Mouse (Mus musculus): ENCODE measurements around the gene Slc25a17. TPM values are rescaled to one million over a fixed set of nuclear protein-coding genes. Genes with fewer than 3 reads are reported as not detected.

Slc25a17 gene
- polyA plus RNA-seq, 1 experiment from 2014 or later, result 58.7 TPM

- WGBS (ENCODE audit: insufficient replicate concordance), result 75% methylated on average over 12 of the region's 12 CpGs
- ATAC-seq (replicated peaks; ENCODE audit: insufficient number of reproducible peaks, low FRiP score, low TSS enrichment), result no peak
- H3K27ac ChIP-seq (ENCODE audit: low read depth, low read length), result no peak overlapping the region
These were observed 66.2 kb downstream of the Slc25a17 start for GRCm38 (mm10) chr15:81294386-81294785.

GRCm38 (mm10) chr15:81290747-81291146 lies 69.9 kb downstream of the Slc25a17 start:
- WGBS (ENCODE audit: insufficient replicate concordance), result 84% methylated on average over 9 of the region's 9 CpGs

More at GRCm38 (mm10) chr15:81294386-81294785, 66.2 kb downstream of the Slc25a17 start:
- Histone ChIP-seq H3K9ac (ENCODE audit: low read depth, low read length) (no peak overlapping the region), H3K27me3 (ENCODE audit: control insufficient read depth, insufficient read depth, low read length) (no peaks in the 10 kb centered on the region), H3K4me2 (no peak overlapping the region), H3K4me3 (ENCODE audit: low read depth, low read length) (no peak overlapping the region), H3K9me3 (replicated peaks; ENCODE audit: control insufficient read depth, low read length) (no peaks in the 10 kb centered on the region), H3K4me1 (ENCODE audit: control insufficient read depth, insufficient read depth, low read length) (no peaks in the 10 kb centered on the region), H3K36me3 (ENCODE audit: control insufficient read depth, insufficient read depth, low read length) (no peaks in the 10 kb centered on the region)

GRCm38 (mm10) chr15:81290230-81290629 lies 70.4 kb downstream of the Slc25a17 start:
- no peak overlapping the region for H3K9ac ChIP-seq (ENCODE audit: low read depth, low read length)
- 85% methylated on average over 4 of the region's 4 CpGs for WGBS (ENCODE audit: insufficient replicate concordance)

More at GRCm38 (mm10) chr15:81290747-81291146, 69.9 kb downstream of the Slc25a17 start:
- no peak overlapping the region for H3K4me2 ChIP-seq
- H3K9me3 ChIP-seq (replicated peaks; ENCODE audit: control insufficient read depth, low read length), result no peaks in the 10 kb centered on the region
- ATAC-seq (replicated peaks; ENCODE audit: insufficient number of reproducible peaks, low FRiP score, low TSS enrichment), result no peak
- H3K4me3 ChIP-seq (ENCODE audit: low read depth, low read length), result no peak overlapping the region
- no peaks in the 10 kb centered on the region for H3K4me1 ChIP-seq (ENCODE audit: control insufficient read depth, insufficient read depth, low read length)
- H3K27ac ChIP-seq (ENCODE audit: low read depth, low read length), result no peak overlapping the region
- no peak overlapping the region for H3K9ac ChIP-seq (ENCODE audit: low read depth, low read length)
- no peaks in the 10 kb centered on the region for H3K27me3 ChIP-seq (ENCODE audit: control insufficient read depth, insufficient read depth, low read length)
- no peaks in the 10 kb centered on the region for H3K36me3 ChIP-seq (ENCODE audit: control insufficient read depth, insufficient read depth, low read length)

GRCm38 (mm10) chr15:81284121-81284734 lies 76.4 kb downstream of the Slc25a17 start:
- Histone ChIP-seq H3K27me3 (ENCODE audit: control insufficient read depth, insufficient read depth, low read length) (no peaks in the 10 kb centered on the region), H3K36me3 (ENCODE audit: control insufficient read depth, insufficient read depth, low read length) (no peaks in the 10 kb centered on the region), H3K27ac (ENCODE audit: low read depth, low read length) (no peak overlapping the region), H3K4me1 (ENCODE audit: control insufficient read depth, insufficient read depth, low read length) (no peaks in the 10 kb centered on the region), H3K4me2 (no peak overlapping the region), H3K9me3 (replicated peaks; ENCODE audit: control insufficient read depth, low read length) (no peaks in the 10 kb centered on the region), H3K4me3 (ENCODE audit: low read depth, low read length) (no peak overlapping the region), H3K9ac (ENCODE audit: low read depth, low read length) (no peak overlapping the region)
- no peak for ATAC-seq (replicated peaks; ENCODE audit: insufficient number of reproducible peaks, low FRiP score, low TSS enrichment)
- WGBS (ENCODE audit: insufficient replicate concordance), result 75% methylated on average over 9 of the region's 9 CpGs

More at GRCm38 (mm10) chr15:81290230-81290629, 70.4 kb downstream of the Slc25a17 start:
- H3K27ac ChIP-seq (ENCODE audit: low read depth, low read length), result no peak overlapping the region
- no peak for ATAC-seq (replicated peaks; ENCODE audit: insufficient number of reproducible peaks, low FRiP score, low TSS enrichment)
- H3K36me3 ChIP-seq (ENCODE audit: control insufficient read depth, insufficient read depth, low read length), result no peaks in the 10 kb centered on the region
- H3K4me3 ChIP-seq (ENCODE audit: low read depth, low read length), result no peak overlapping the region
- no peaks in the 10 kb centered on the region for H3K9me3 ChIP-seq (replicated peaks; ENCODE audit: control insufficient read depth, low read length)
- H3K27me3 ChIP-seq (ENCODE audit: control insufficient read depth, insufficient read depth, low read length), result no peaks in the 10 kb centered on the region
- H3K4me1 ChIP-seq (ENCODE audit: control insufficient read depth, insufficient read depth, low read length), result no peaks in the 10 kb centered on the region
- no peak overlapping the region for H3K4me2 ChIP-seq

GRCm38 (mm10) chr15:81278699-81279098 lies 81.9 kb downstream of the Slc25a17 start:
- Histone ChIP-seq H3K9me3 (replicated peaks; ENCODE audit: control insufficient read depth, low read length) (no peaks in the 10 kb centered on the region), H3K9ac (ENCODE audit: low read depth, low read length) (no peak overlapping the region), H3K4me3 (ENCODE audit: low read depth, low read length) (no peak overlapping the region), H3K36me3 (ENCODE audit: control insufficient read depth, insufficient read depth, low read length) (no peaks in the 10 kb centered on the region), H3K27me3 (ENCODE audit: control insufficient read depth, insufficient read depth, low read length) (no peaks in the 10 kb centered on the region), H3K27ac (ENCODE audit: low read depth, low read length) (no peak overlapping the region), H3K4me1 (ENCODE audit: control insufficient read depth, insufficient read depth, low read length) (no peaks in the 10 kb centered on the region), H3K4me2 (no peak overlapping the region)
- ATAC-seq (replicated peaks; ENCODE audit: insufficient number of reproducible peaks, low FRiP score, low TSS enrichment), result no peak
- 77% methylated on average over 6 of the region's 6 CpGs for WGBS (ENCODE audit: insufficient replicate concordance)

- no peaks in the 10 kb centered on the region for H3K27me3 ChIP-seq (ENCODE audit: control insufficient read depth, insufficient read depth, low read length)
- H3K9me3 ChIP-seq (replicated peaks; ENCODE audit: control insufficient read depth, low read length), result no peaks in the 10 kb centered on the region
- H3K4me1 ChIP-seq (ENCODE audit: control insufficient read depth, insufficient read depth, low read length), result no peaks in the 10 kb centered on the region
- H3K9ac ChIP-seq (ENCODE audit: low read depth, low read length), result no peak overlapping the region
- H3K36me3 ChIP-seq (ENCODE audit: control insufficient read depth, insufficient read depth, low read length), result no peaks in the 10 kb centered on the region
- no peak for ATAC-seq (replicated peaks; ENCODE audit: insufficient number of reproducible peaks, low FRiP score, low TSS enrichment)
- 41% methylated on average over 11 of the region's 11 CpGs for WGBS (ENCODE audit: insufficient replicate concordance)
- H3K4me2 ChIP-seq, result no peak overlapping the region
- H3K27ac ChIP-seq (ENCODE audit: low read depth, low read length), result no peak overlapping the region
- H3K4me3 ChIP-seq (ENCODE audit: low read depth, low read length), result no peak overlapping the region
These were observed 82.7 kb downstream of the Slc25a17 start for GRCm38 (mm10) chr15:81277928-81278327.

GRCm38 (mm10) chr15:81273361-81273760 lies 87.3 kb downstream of the Slc25a17 start:
- Histone ChIP-seq H3K4me2 (no peak overlapping the region), H3K27ac (ENCODE audit: low read depth, low read length) (no peak overlapping the region), H3K27me3 (ENCODE audit: control insufficient read depth, insufficient read depth, low read length) (no peaks in the 10 kb centered on the region; the same call in 1 of the 2 replicates), H3K4me1 (ENCODE audit: control insufficient read depth, insufficient read depth, low read length) (peaks cover 3% of the 10 kb centered on the region; the same call in 1 of the 2 replicates), H3K9me3 (replicated peaks; ENCODE audit: control insufficient read depth, low read length) (no peaks in the 10 kb centered on the region), H3K9ac (ENCODE audit: low read depth, low read length) (no peak overlapping the region), H3K4me3 (ENCODE audit: low read depth, low read length) (no peak overlapping the region), H3K36me3 (ENCODE audit: control insufficient read depth, insufficient read depth, low read length) (no peaks in the 10 kb centered on the region)
- ATAC-seq (replicated peaks; ENCODE audit: insufficient number of reproducible peaks, low FRiP score, low TSS enrichment), result no peak
- 36% methylated on average over 2 of the region's 2 CpGs for WGBS (ENCODE audit: insufficient replicate concordance)

- peaks cover 3% of the 10 kb centered on the region; the same call in 1 of the 2 replicates for H3K4me1 ChIP-seq (ENCODE audit: control insufficient read depth, insufficient read depth, low read length)
- no peaks in the 10 kb centered on the region for H3K36me3 ChIP-seq (ENCODE audit: control insufficient read depth, insufficient read depth, low read length)
- peak overlapping the region; percentile 17 for H3K4me2 ChIP-seq
- no peak for ATAC-seq (replicated peaks; ENCODE audit: insufficient number of reproducible peaks, low FRiP score, low TSS enrichment)
- H3K27me3 ChIP-seq (ENCODE audit: control insufficient read depth, insufficient read depth, low read length), result no peaks in the 10 kb centered on the region; the same call in 1 of the 2 replicates
- no peaks in the 10 kb centered on the region for H3K9me3 ChIP-seq (replicated peaks; ENCODE audit: control insufficient read depth, low read length)
- H3K27ac ChIP-seq (ENCODE audit: low read depth, low read length), result no peak overlapping the region
- H3K9ac ChIP-seq (ENCODE audit: low read depth, low read length), result no peak overlapping the region
- no peak overlapping the region for H3K4me3 ChIP-seq (ENCODE audit: low read depth, low read length)
- 19% methylated on average over 13 of the region's 13 CpGs for WGBS (ENCODE audit: insufficient replicate concordance)
These were observed 88.1 kb downstream of the Slc25a17 start for GRCm38 (mm10) chr15:81272305-81273053.

Data from heart, embryonic 11.5 days (tissue).